Mouse (Mus musculus): ENCODE measurements around the gene Itpr1. TPM values are rescaled to one million over a fixed set of nuclear protein-coding genes. Genes with fewer than 3 reads are reported as not detected.

Itpr1 gene
- polyA plus RNA-seq, 1 experiment from 2014 or later = 5.0 TPM

DNA sequence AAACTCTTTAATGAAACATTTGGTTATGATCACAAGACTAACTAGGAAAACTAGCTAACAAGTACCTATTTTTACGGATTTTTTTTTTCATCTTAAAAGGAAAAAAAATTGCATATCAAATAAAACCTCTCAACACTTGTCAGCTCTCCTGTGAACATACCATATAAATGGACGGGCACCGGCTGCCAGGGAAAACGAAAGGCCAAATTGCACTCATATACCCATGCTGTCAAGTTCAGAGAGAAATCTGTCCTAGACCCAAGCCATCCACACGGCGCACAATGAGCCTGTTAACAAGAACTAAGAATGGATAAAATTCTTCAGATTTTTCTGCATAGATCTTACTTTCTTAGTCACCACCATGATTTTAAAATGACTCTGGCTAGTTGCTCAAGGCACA is 379.7 kb downstream of the Itpr1 start:
- H3K36me3 ChIP-seq = no peaks in the 10 kb centered on the region
- no peak overlapping the region for H3K27ac ChIP-seq (replicated peaks)
- H3K4me1 ChIP-seq (replicated peaks) = no peaks in the 10 kb centered on the region
- no peak overlapping the region for H3K9ac ChIP-seq
- no peak for ATAC-seq (ENCODE audit: low FRiP score, low read depth)
- no peak overlapping the region for H3K4me2 ChIP-seq
- WGBS = 72% methylated on average over 6 of the region's 6 CpGs
- no peaks in the 10 kb centered on the region for H3K27me3 ChIP-seq
- H3K4me3 ChIP-seq = no peak overlapping the region
- no peaks in the 10 kb centered on the region for H3K9me3 ChIP-seq

DNA sequence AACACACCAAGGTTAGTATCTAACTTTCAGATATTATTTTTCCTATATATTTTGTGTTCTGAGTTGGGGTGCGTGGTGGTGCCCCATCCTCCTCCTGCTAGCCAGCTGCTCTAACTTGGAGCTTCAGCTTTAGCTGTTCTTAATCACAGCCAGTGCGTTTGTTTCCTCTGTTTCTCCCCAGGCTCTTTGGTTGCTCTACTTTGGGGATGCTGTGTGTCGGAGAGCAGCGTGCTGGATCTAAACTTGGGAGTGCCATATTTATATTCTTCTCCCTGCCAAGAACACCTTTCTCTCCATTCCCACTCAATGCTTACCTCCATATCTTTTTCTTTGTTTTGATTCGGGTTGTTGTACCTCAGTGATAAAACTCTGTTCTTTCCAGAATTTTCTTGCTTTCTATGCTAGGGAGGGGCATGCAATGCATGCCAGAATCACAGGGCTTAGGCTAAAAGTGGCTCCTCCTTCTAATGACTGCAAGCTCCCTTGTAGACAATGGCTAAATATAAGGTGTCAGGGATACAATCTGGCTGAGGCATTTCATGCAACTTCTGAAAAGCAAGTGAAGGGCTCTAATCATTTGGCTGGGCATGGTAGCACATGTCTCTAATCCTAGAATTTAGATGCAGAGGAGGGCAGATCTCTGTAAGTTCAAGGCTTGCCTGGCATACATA is 381.4 kb downstream of the Itpr1 start:
- no peaks in the 10 kb centered on the region for H3K4me1 ChIP-seq (replicated peaks)
- no peak overlapping the region for H3K9ac ChIP-seq
- WGBS = 86% methylated on average over 5 of the region's 5 CpGs
- H3K36me3 ChIP-seq = no peaks in the 10 kb centered on the region
- H3K9me3 ChIP-seq = no peaks in the 10 kb centered on the region
- no peaks in the 10 kb centered on the region for H3K27me3 ChIP-seq
- no peak overlapping the region for H3K27ac ChIP-seq (replicated peaks)
- no peak for ATAC-seq (ENCODE audit: low FRiP score, low read depth)
- no peak overlapping the region for H3K4me3 ChIP-seq
- H3K4me2 ChIP-seq = no peak overlapping the region

DNA sequence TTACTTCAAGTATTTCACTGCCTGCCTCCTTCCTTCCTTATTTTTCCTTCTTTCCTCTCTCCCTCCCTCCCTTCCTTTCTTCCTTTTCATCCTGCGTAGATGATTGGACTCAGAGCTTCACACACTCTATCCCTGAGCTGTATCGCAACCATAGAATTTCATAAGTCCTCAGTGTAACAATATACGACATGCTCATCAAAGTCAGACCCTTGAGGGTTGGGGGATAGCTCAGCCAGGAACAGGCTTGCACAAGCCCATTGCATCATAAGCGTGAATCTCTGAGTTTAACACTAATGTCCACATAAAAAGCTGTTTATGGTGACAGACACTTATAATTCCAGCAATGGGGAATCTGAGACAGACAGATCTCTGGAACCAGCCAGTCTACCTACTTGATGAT is 385.8 kb downstream of the Itpr1 start:
- no peak for ATAC-seq (ENCODE audit: low FRiP score, low read depth)
- no peaks in the 10 kb centered on the region for H3K4me1 ChIP-seq (replicated peaks)
- H3K4me3 ChIP-seq = no peak overlapping the region
- no peaks in the 10 kb centered on the region for H3K9me3 ChIP-seq
- WGBS = 88% methylated on average over 4 of the region's 4 CpGs
- no peak overlapping the region for H3K9ac ChIP-seq
- H3K27me3 ChIP-seq = no peaks in the 10 kb centered on the region
- no peaks in the 10 kb centered on the region for H3K36me3 ChIP-seq
- no peak overlapping the region for H3K27ac ChIP-seq (replicated peaks)
- H3K4me2 ChIP-seq = no peak overlapping the region

DNA sequence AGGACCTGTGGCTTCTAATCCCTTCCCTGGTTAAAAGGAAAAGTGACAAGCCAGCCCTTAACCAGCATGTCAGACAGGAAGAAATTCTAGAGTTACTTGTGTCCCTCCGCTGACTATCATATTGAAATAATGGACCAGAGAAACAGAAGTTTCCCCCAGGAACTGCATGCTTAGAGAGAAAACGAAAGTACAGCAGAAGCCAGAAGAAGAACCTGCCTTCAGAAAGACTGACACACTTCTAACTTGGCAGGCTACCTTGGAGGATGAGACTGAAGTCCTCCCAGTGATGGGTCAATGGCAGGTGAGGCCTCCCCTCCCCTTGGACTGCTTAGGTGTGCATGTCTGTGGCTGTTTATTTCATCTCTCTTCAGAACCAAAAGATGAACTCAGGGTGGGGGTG is 386.4 kb downstream of the Itpr1 start:
- no peak overlapping the region for H3K9ac ChIP-seq
- no peak overlapping the region for H3K4me2 ChIP-seq
- H3K27me3 ChIP-seq = no peaks in the 10 kb centered on the region
- 82% methylated on average over 2 of the region's 2 CpGs for WGBS
- H3K4me3 ChIP-seq = no peak overlapping the region
- no peak overlapping the region for H3K27ac ChIP-seq (replicated peaks)
- no peak for ATAC-seq (ENCODE audit: low FRiP score, low read depth)
- H3K9me3 ChIP-seq = no peaks in the 10 kb centered on the region
- H3K36me3 ChIP-seq = no peaks in the 10 kb centered on the region
- H3K4me1 ChIP-seq (replicated peaks) = no peaks in the 10 kb centered on the region

Small RNAs within 50 kb of the gene (microRNA-seq; reads per million reads assigned to microRNA genes)
- not detected for gene Mir7661

Other genes with a start within 250 kb of the Itpr1 start
- gene Setmar, start 148.1 kb upstream of the Itpr1 start, polyA plus RNA-seq (2015; fragmentation: Nextera tagmentation; extraction: Ambion mirVana) = 5.1 and 5.8 TPM in 2 replicates
- gene Sumf1, start 27.5 kb upstream of the Itpr1 start, polyA plus RNA-seq (2015; fragmentation: Nextera tagmentation; extraction: Ambion mirVana) = 11.9 and 12.8 TPM in 2 replicates